Mouse (Mus musculus) liver, embryonic 14.5 days (tissue): ENCODE results near the gene Dtx3.

Experiments
- CTCF ChIP-seq: IDR thresholded peaks from 2 replicates; pipeline ENCODE4 v1.5.1; 2016; ENCODE audit warnings: antibody characterized with exemption, low read depth, control low read depth
- EP300 ChIP-seq: IDR thresholded peaks from 2 replicates; pipeline ENCODE4 v1.6.1; 2016; ENCODE audit warnings: antibody characterized with exemption, low read depth

- TF ChIP-seq CTCF (no peak), EP300 (no peak)
Measured at GRCm38 (mm10) chr10:127208921-127209320, 13.4 kb upstream of the Dtx3 start.
